Mouse (Mus musculus) spleen, postnatal 10 days (tissue): ENCODE measurements at regions not wholly inside any gene's neighbourhood (a gene's known extent, or its start where the extent isn't known, plus 50 kb on each side); places are given as distances from the start of the nearest gene placed in this dataset.

Source experiments
- DNase-seq, 2 experiments: peaks; one replicate each; pipeline ENCODE4 v3.0.0; 2021 to 2022; ENCODE audit warnings: low spot score in 2 of 2

DNA sequence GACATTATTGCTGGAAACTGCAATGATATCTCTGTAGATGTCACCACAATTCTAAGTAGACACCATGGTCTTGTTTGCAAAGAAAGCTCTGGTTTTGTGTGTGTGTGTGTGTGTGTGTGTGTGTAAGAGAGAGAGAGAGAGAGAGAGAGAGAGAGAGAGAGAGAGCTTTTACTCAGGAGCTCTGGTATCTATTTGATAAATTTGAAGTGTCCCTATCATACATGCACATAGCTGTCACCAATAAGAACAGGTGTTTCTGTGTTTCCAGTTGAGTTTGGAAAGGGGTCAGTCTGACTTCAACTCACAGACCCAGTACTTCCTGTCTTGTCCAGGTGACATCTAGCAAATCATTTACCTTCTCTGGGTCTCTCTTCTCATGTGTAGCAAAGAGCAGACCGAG lies 169.7 kb upstream of the Serpine2 start:
- DNase-seq = no peak

DNA sequence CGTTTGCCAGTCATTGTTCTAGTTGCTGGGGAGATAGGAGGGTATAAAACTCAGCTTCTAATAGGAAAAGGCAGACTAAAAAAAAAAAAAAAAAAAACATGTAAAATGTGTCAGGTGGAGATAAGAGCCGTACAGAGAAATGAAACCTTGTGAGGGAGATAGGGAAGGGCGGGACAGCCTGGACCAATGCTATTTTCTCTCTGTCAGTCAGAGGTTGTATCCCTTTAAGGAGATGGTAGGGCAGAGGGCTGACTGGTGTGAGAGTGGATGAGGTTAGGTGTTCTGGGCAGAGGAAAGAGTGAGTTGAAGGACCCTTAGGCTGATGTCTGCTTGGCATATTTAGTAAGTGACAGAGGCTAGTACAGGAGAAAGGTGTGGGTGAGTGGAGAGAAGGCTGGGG lies 169.2 kb upstream of the Serpine2 start:
- DNase-seq = peak; percentile 39 to 51

DNA sequence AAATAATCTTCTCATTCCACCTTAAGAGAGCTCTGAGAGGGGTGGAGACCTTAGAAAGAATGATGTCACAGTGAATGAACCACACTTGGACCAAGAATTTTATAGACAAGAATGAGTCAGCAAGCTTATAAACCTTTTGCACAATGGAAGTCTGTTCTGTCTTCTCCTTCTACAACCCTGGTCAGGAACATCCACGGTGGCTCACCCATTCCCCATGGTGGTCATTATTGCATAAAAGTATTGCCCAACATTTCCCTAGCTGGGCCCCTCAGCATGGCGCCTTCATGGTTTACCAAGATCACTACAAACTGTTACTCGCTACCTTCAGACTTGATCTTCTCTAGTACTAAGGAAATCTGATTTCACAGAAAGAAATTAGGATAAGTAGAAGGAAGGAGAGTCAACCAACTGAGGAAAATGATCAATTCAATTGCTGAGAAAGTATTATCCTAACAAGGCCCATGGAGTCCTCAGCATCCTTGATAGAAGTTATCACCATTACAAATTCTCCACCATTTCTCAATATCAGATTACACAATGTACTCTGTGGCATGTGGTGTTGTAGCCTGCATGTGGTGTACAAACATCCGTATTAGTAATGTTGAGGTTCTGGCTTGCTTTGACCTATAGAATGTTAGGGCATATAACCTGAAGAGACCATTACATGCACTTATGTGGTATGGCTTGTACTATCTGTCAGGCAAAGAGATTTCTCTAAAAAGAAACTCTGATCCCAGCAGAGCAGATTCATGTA lies 165.1 kb upstream of the Serpine2 start:
- DNase-seq = no peak

DNA sequence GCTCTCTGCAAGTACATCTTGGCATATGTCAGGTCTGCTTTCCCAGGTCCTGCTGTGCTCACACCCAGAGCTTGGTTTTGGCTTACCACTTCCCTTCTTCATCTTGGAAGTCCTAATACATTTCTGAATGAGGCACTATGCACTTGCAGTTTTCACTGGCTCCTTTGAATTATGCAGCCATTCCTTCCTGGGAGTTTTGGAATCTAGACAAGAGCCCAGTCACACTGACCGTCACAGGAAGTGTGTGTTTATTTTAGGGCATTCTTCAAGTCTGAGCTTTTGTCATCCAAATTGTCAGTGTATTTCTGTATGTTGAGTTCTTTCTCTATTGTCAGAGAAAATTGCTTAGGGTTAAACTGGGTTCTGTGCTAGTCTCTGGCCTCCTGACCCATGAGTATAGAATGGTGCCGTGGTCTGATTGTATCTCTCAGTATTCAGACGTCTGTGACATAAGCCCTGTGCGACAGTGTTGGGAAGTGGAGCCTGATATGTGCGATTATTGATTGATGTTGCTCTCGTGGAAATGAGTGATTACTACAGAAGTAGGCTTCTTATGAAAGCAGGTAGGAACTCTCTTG lies 162.6 kb upstream of the Serpine2 start:
- no peak for DNase-seq

DNA sequence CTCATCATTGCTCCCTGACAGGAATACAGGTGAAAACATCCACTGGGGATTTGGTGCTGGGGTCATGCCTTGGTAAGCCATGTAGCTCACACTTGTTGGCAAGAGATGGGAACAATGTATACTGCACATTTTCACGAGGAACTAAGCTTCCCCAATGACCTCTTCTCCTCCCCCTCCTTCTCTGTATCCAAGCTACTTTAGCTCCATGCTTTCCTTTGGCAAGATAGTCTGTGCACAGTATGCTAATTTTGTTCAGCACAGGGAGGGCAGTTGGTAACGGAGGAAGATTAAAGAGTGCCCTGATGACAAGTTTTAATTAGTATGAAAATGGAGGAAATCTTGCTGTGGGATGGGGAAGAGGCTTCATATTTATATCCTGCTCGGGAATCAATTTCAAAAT lies 160.9 kb upstream of the Serpine2 start:
- no peak for DNase-seq

DNA sequence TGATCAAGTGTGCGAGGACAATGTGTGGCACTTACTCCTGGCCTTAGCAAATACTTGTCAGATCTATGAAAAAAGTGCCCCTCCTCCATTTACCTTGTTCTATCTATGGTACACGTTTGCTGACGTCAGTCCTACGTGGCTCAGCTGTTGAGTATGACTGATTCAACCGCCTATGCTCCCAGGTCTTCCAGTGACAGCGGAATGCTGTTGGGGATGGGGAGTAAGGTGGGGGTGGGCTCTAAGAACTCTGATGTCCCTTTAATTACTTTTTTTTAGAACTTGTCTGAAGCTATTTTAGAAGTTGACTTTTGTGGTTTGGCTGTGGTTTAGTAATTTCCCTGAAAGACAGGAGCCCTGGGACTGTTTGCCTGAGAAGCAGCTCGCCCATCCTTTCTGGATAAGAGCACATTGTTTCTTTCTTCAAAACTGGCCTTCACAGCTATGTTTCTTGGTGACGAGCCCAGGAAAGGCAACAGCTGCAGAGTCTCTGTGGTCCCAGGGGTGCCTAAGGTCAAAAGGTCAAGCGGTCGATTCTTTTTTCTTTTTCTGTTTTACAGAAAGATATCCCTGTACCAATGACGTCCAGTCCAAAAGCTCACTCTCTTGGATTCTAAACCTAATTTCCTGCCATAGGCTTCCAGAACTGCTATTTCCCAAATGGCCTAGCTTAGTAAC lies 157.5 kb upstream of the Serpine2 start:
- DNase-seq = no peak

DNA sequence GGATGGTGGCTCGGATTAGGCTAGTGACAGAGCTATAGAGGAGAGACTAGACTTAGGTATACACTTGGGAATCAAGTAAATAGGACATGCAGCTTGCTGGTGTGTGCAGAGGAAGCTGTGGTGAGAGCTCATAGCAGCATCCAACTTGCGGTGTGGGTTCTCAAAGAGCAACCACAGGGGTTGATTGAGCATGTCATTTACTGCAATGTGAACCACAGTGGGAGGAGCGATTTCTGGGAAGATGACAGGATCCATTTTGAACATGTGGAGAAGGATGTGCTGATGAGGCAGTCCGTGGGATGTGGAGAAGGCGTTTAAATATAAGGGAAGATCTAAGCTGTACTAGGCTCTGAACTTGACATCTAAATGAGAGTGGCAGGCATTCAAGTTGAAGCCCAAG lies 154.5 kb upstream of the Serpine2 start:
- no peak for DNase-seq

DNA sequence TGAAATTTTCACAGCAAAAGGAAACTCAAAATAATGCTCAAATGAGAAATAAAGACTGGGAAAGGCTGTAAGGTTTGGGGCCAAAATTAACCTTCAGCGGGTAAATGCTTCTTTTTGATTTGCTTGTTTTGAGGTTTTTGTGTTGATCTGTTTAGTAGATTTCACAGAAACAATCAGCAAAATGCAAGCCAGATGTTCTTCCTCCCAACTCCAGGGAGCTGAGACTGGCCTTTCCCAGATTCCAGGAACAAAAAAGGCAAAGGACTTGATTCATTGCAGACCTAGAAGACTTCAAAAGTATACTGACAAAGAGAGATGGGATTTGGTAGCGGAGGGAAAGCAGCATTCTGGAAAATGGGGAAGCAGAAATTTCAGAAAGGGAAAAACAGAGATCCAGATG lies 153.6 kb upstream of the Serpine2 start:
- DNase-seq = no peak

DNA sequence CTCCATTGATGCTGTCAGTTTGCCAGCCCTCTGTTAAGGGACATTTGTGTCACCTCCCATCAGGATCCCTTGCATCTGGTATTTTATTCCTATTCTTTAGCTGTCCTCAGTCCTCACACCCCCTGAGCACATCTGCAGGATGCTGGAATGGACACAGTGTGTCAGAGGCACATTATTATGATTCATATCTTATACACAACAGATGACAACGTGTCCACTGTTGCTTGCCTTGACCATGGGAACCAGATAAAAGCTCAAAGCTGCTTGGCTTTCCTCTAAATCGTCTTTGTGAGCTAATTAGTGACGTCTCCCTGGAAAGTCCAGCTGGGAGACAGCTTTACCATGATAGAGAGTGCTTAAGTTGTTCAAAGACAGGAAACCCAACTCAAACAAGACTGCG lies 149.7 kb upstream of the Serpine2 start:
- DNase-seq = no peak

DNA sequence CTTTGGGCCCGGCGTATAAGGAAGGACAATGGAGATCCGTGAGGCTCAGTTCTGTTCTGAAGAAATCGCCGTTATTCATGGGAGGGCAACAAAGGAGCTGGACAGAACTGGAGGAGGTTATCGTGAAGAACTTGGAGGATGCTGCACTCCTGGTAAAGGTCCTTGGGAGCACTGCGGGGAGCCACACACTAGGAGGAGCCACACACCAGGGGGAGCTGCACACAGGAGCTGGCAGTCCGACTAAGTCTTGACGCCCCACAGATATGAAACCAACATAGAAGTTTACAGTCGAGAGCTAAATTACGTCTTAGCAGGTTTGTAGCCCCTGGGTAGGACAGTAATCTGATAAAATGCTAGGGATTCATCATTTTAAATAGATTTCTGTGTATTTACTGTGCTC lies 138.1 kb upstream of the Serpine2 start:
- peak in 1 of 2 experiments; percentile 36 for DNase-seq

DNA sequence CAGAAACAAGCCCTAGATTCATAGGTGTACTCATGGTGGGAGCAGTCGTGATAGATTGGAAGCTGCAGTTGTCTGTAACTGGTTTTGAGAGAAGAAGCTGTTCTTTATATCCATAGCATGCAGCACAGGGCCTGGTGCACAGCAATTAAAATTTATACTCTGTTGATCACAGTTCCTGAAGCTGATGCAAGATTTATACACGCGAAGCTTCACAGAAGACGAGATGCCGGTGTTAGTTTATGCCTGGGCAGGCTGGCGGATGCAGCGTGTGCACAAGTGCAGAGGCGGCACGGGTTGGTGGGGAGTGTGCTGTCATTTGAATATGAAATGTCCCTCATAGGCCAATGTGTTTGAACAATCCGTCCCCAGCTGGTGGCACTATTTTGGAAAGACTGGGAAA lies 136.9 kb upstream of the Serpine2 start:
- no peak for DNase-seq

DNA sequence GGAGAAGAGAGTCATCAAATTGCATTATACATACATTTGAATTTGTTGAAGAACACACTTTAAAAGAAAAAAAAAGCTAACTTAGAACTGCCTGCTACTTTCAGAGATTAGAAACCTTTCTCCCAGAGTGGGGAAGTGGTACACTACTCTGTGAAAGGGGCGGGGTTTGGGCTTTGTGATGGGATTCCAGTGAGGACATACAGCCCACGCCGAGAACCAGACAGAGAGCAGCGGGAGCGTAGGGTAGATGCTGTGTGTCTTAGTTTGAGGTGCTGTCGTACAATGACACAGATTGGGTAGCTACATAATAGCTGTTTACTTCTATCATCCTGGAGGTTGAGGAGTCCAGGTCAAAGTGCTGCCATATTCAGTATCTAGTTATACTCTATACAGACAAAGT lies 136.5 kb upstream of the Serpine2 start:
- DNase-seq = no peak

DNA sequence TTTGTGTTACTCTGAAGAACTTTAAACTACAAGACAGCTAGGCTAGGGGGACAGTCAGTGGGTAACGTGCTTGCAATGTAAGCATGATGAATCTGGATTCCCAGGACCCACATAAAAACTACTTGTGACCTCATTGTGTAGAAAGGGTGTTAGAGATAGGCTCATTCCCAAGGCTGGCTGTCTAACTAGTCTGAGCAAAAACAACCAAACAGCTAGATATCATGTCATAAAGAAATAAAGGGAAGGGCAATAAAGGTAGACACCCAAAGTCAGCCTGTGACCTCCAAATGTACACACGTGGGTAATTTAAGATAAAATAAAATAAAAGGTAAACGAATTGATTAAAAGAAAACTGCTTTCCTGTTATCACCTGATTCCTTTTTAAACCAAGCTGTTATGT lies 123.7 kb upstream of the Serpine2 start:
- DNase-seq = no peak

DNA sequence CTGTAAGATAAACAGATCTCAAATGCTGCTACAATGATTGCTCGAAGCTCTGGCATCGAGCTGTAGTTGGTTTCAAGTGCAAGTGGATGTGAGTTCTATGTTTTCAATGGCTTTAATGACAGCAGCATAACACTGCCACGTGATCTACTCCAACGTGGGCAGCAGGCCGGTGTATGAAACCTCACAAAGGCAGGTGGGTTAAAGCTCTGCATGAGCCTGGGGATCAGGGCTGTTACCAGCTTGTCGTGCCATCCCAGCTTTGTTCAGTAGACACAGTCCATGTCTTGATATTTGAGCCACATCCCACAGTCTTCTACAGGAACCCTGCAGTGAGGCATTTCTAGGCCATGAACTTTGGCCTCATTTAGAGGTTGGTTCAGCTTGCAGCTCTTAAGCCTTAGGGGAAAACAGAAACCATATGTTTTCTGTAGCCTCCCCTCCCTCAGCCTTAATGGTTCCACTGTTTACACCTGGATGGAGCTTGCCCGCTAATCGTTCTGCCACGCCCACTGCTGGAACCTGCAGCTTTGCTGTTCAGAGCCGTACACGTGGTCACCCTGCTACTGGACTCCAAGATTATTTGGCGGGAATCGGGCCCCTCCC lies 121.8 kb upstream of the Serpine2 start:
- DNase-seq = no peak

DNA sequence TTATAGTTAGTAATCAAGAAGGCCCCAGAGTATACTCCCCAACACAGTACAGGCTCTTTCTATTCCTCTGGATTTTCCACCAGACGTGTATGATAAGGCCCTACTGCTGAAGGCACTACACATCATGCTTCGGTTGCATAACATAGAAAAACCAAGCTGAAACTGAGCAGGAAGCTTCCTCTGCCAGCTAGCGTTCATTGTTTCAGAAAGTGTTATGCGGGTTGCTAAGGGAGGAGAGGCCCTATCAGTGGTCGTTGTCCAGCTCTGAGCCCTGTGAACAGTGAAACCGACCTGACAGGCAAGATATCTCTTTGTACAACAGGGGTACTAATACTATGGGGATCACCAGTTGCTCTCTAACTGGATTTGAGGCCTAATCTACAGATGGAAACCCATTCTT lies 118.9 kb upstream of the Serpine2 start:
- DNase-seq = no peak

DNA sequence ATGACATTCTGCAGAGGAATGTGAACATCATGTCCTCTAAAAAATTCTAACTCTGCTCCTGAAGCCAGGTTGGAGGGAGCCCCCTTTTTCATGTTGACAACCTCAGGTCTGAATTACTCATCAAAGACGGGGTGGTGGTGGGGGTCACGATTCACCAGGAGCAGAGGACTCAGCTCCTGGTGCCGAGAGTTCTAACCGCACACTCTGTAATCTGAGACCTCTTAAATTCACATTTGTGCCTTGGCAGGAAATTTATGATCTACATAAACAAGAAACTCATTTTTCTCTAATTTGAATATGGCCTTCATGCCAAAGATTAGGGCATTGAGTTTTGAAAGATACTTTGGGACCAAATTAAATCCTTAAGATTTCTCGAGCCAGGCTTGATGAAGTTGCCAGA lies 117.2 kb upstream of the Serpine2 start:
- no peak for DNase-seq

DNA sequence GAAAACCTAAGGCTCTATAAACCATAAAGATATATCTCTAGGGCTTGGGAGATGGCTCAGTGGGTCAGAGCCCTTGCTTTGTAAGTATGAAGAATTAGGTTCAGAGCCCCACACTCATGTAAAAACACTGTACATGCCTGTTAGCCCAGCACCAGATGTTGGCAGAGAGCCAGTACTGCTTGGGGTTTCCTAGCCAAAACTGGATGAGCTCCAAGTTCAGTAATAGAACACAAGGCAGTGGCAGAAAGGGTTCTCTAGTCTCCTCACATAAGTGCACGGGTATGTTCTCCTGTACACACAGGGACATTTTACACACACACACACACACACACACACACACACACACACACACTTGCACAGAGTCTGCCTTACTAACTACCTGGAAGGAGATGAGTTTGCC lies 95.1 kb upstream of the Serpine2 start:
- DNase-seq = no peak

DNA sequence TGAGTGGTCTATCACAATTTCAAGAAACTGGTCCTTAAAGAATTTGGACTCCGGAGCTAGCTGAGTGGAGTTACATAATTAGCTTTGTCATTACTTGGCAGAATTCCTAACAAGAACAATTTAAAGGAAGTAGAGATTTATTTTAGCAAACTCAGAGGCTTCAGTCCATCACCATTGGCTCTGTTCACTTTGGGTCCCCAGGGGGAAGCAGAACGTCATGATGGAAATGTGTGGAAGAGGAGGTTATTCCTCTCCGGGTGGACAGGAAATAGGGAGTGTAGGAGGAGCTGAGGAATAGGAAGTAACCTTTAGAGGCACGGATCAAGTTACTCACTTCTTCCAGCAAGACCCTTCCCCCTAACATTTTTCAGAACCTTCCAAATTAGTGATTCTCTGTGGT lies 83.3 kb upstream of the Serpine2 start:
- no peak for DNase-seq

DNA sequence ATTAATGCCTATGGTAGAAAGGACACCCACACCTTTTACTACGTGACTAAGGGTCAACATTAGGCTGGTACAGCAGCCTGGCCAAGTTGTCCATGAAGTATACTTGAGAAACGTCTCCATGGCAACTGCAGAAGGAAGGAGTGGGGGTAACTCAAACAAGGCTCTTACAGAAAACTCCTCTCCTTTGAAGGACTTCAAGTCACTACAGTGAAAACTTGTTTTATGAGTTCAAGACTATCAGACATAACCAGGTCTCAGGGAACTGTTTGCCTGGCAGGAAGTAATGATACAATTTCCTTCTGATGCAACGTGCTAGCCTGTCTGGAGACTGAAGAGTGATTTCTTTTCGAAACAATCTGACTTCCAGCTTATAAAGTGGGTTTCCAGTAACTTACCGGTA lies 71.5 kb upstream of the Serpine2 start:
- DNase-seq = no peak

DNA sequence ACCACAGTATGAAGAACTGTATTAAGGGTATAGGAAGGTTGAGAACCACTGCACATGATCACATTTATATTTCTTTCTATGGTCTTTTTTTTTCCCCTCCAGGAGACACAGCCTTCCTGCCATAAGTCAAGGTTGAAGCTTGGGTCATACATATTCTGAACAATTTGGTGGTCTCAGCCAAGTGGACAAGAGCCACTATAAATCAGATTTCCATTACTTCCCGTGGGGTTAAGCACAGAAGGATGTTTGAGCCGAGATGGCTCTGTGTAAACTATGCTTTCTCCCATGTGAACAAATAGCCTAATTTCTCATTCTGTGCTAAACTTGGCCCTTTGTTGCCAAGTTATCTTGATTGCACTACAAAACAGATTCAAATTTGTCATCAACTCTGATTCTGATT lies 66.8 kb upstream of the Serpine2 start:
- no peak for DNase-seq

DNA sequence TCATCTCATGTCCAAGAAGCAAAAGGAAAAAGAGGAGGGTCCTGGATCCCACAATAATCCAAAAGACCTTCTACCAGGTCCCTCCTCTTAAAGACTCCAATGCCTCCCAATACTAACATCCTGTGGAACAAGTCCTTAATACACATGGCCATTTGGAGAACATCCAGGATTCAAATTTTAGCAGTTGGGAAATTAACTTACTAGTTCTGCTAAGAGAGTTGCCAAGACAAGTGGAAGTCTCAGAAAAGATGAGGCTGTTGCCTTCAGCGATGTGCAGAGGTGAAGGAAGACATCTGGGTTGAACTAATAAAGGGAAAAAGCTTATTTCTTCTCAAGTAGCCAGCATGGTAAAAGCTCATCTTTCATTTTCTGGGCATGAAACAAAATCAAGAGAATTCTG lies 64.8 kb upstream of the Serpine2 start:
- no peak for DNase-seq

DNA sequence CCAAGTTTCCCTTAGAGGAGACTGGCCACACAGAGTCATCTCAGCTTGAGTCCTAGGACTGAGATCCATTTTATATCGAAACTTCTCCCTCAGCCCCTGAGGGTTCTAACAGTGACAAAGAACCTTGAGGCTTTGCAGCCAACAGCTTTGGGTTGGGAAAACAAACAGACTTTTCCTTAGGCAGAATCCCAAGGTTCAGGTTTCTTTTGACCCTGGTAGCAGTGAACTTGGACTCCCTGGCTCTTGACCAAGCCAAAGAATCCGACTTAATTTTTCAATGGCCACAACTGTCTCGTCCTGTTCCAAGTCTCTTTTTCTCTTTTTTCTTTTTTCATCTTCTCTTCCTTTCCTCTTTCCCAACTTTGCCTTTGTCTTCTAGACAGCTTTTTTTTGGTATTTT lies 60.9 kb upstream of the Serpine2 start:
- DNase-seq = no peak

DNA sequence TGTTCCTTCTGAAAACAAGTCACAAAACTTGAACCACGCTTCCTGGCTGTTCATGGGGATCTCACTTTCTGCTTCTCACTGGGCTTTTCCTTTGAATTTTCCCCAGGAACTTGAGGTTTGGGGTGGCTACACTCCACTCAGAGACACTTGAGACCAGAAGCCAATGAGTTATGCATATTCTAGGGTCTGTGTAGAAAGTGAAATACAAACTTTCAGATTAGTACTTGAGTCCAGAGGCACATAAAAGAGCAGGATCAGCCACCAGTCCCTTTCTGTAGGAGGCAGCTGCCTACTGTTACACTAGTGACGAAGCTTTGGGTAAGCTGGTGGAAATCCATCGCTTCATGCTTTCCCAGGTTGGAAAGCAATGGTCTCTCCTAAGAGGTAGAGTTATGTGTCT lies 60.4 kb upstream of the Serpine2 start:
- no peak for DNase-seq
